Mouse (Mus musculus): ENCODE results near the gene Vapb. TPM values are rescaled to one million over a fixed set of nuclear protein-coding genes. Genes with fewer than 3 reads are reported as not detected.

The Vapb gene
- polyA plus RNA-seq, 1 experiment, result 62.5 TPM

DNA sequence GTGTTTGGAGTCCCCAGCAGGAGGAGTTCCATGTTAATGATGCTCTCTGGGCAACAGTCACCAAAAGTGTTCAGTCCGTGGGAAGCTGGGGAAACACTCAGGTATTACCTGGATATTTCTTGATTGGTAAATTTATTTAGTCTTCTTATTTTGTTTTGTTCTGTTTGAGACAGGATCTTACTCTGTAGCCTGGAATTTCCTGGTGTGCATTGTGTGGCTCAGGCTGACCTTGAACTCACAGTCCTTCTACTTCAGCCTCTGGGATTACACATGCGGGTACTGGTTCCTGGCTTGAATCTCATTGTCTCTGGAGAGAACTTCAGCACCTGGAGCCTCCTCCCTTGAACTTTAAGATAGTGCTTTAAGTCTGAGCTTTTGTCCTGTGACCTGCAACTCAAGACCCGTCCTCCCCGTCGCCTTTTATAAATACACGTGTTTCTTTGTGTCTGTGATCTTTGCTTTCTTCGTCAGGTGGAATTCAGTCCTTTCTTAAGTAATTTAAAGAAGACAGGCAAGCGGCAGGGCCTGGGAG is 20.4 kb downstream of the Vapb start:
- no peak for TF ChIP-seq CTCF (IDR thresholded peaks at IDR 0.05; ENCODE audit: low read depth, low read length)
- TF ChIP-seq POLR2A (IDR thresholded peaks at IDR 0.05; ENCODE audit: borderline replicate concordance, low read depth, low read length), result no peak
- Histone ChIP-seq H3K27ac (ENCODE audit: insufficient read depth, low read depth, low read length) (no peak overlapping the region), H3K4me1 (ENCODE audit: control insufficient read depth, insufficient read depth, low read length) (peaks cover 20% of the 10 kb centered on the region), H3K4me3 (ENCODE audit: insufficient read depth, low read length) (no peak overlapping the region)

- Histone ChIP-seq H3K27ac (ENCODE audit: insufficient read depth, low read depth, low read length) (no peak overlapping the region), H3K4me1 (ENCODE audit: control insufficient read depth, insufficient read depth, low read length) (peaks cover 15% of the 10 kb centered on the region), H3K4me3 (ENCODE audit: insufficient read depth, low read length) (no peak overlapping the region)
- no peak for TF ChIP-seq CTCF (IDR thresholded peaks at IDR 0.05; ENCODE audit: low read depth, low read length)
- TF ChIP-seq POLR2A (IDR thresholded peaks at IDR 0.05; ENCODE audit: borderline replicate concordance, low read depth, low read length), result no peak
Measured at GRCm38 (mm10) chr2:173760607-173761006, 23.3 kb downstream of the Vapb start.

- H3K4me3 ChIP-seq (ENCODE audit: insufficient read depth, low read length), result no peak overlapping the region
- H3K27ac ChIP-seq (ENCODE audit: insufficient read depth, low read depth, low read length), result no peak overlapping the region
- TF ChIP-seq POLR2A (IDR thresholded peaks at IDR 0.05; ENCODE audit: borderline replicate concordance, low read depth, low read length), result no peak
- no peak for TF ChIP-seq CTCF (IDR thresholded peaks at IDR 0.05; ENCODE audit: low read depth, low read length)
- peaks cover 33% of the 10 kb centered on the region for H3K4me1 ChIP-seq (ENCODE audit: control insufficient read depth, insufficient read depth, low read length)
Measured at GRCm38 (mm10) chr2:173764629-173765028, 27.3 kb downstream of the Vapb start.

GRCm38 (mm10) chr2:173767959-173768595 is 30.8 kb downstream of the Vapb start:
- Histone ChIP-seq H3K27ac (ENCODE audit: insufficient read depth, low read depth, low read length) (no peak overlapping the region), H3K4me3 (ENCODE audit: insufficient read depth, low read length) (no peak overlapping the region), H3K4me1 (ENCODE audit: control insufficient read depth, insufficient read depth, low read length) (peaks cover 47% of the 10 kb centered on the region)
- no peak for TF ChIP-seq CTCF (IDR thresholded peaks at IDR 0.05; ENCODE audit: low read depth, low read length)
- no peak for TF ChIP-seq POLR2A (IDR thresholded peaks at IDR 0.05; ENCODE audit: borderline replicate concordance, low read depth, low read length)

GRCm38 (mm10) chr2:173769183-173769582 is 31.9 kb downstream of the Vapb start:
- Histone ChIP-seq H3K27ac (ENCODE audit: insufficient read depth, low read depth, low read length) (no peak overlapping the region), H3K4me3 (ENCODE audit: insufficient read depth, low read length) (no peak overlapping the region), H3K4me1 (ENCODE audit: control insufficient read depth, insufficient read depth, low read length) (peaks cover 53% of the 10 kb centered on the region)
- TF ChIP-seq POLR2A (IDR thresholded peaks at IDR 0.05; ENCODE audit: borderline replicate concordance, low read depth, low read length) (no peak), CTCF (IDR thresholded peaks at IDR 0.05; ENCODE audit: low read depth, low read length) (no peak)

DNA sequence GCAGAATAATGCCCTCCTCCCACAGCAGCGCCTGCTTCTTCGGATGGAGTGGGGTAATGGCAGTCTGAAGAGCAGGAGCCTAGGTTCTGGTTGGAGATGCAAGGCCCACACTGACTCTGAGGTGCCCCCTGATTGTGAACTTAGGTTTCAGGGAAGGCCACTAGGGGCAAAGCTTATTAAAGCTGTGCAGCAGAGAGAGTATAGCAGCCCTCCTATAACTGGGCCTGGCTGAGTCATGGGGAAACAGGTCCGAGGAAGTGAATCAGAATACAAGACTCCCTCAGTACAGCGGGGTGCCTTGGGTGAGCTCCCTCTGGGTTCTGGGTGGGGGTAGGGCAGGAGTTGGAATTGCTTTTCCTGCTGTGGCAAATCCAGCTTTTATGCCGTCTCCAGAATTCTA is 33.3 kb downstream of the Vapb start:
- H3K4me1 ChIP-seq (ENCODE audit: control insufficient read depth, insufficient read depth, low read length), result peaks cover 53% of the 10 kb centered on the region

GRCm38 (mm10) chr2:173771706-173772105 is 34.4 kb downstream of the Vapb start:
- no peak for TF ChIP-seq CTCF (IDR thresholded peaks at IDR 0.05; ENCODE audit: low read depth, low read length)
- TF ChIP-seq POLR2A (IDR thresholded peaks at IDR 0.05; ENCODE audit: borderline replicate concordance, low read depth, low read length), result no peak
- Histone ChIP-seq H3K27ac (ENCODE audit: insufficient read depth, low read depth, low read length) (peak overlapping the region; percentile 55), H3K4me3 (ENCODE audit: insufficient read depth, low read length) (no peak overlapping the region), H3K4me1 (ENCODE audit: control insufficient read depth, insufficient read depth, low read length) (peaks cover 53% of the 10 kb centered on the region)

More for the DNA sequence above, 33.3 kb downstream of the Vapb start:
- Histone ChIP-seq H3K4me3 (ENCODE audit: insufficient read depth, low read length) (no peak overlapping the region), H3K27ac (ENCODE audit: insufficient read depth, low read depth, low read length) (peak overlapping the region; percentile 55)
- TF ChIP-seq CTCF (IDR thresholded peaks at IDR 0.05; ENCODE audit: low read depth, low read length) (0 out of 2 replicates have a peak, but pooled peaks have one; percentile 22), POLR2A (IDR thresholded peaks at IDR 0.05; ENCODE audit: borderline replicate concordance, low read depth, low read length) (no peak)

GRCm38 (mm10) chr2:173775556-173775955 is 38.2 kb downstream of the Vapb start:
- Histone ChIP-seq H3K4me1 (ENCODE audit: control insufficient read depth, insufficient read depth, low read length) (peaks cover 27% of the 10 kb centered on the region), H3K27ac (ENCODE audit: insufficient read depth, low read depth, low read length) (no peak overlapping the region), H3K4me3 (ENCODE audit: insufficient read depth, low read length) (no peak overlapping the region)
- TF ChIP-seq POLR2A (IDR thresholded peaks at IDR 0.05; ENCODE audit: borderline replicate concordance, low read depth, low read length) (no peak), CTCF (IDR thresholded peaks at IDR 0.05; ENCODE audit: low read depth, low read length) (no peak)

- H3K27ac ChIP-seq (ENCODE audit: insufficient read depth, low read depth, low read length), result no peak overlapping the region
- peaks cover 22% of the 10 kb centered on the region for H3K4me1 ChIP-seq (ENCODE audit: control insufficient read depth, insufficient read depth, low read length)
- H3K4me3 ChIP-seq (ENCODE audit: insufficient read depth, low read length), result no peak overlapping the region
- TF ChIP-seq CTCF (IDR thresholded peaks at IDR 0.05; ENCODE audit: low read depth, low read length), result no peak
- TF ChIP-seq POLR2A (IDR thresholded peaks at IDR 0.05; ENCODE audit: borderline replicate concordance, low read depth, low read length), result no peak
Measured at GRCm38 (mm10) chr2:173776108-173776507, 38.8 kb downstream of the Vapb start.

- H3K4me1 ChIP-seq (ENCODE audit: control insufficient read depth, insufficient read depth, low read length), result peaks cover 30% of the 10 kb centered on the region
- H3K4me3 ChIP-seq (ENCODE audit: insufficient read depth, low read length), result no peak overlapping the region
- no peak for TF ChIP-seq POLR2A (IDR thresholded peaks at IDR 0.05; ENCODE audit: borderline replicate concordance, low read depth, low read length)
- TF ChIP-seq CTCF (IDR thresholded peaks at IDR 0.05; ENCODE audit: low read depth, low read length), result no peak
- H3K27ac ChIP-seq (ENCODE audit: insufficient read depth, low read depth, low read length), result no peak overlapping the region
Measured at GRCm38 (mm10) chr2:173780931-173781330, 43.6 kb downstream of the Vapb start.
